Mouse (Mus musculus) liver, embryonic 14.5 days (tissue): ENCODE results near the gene D430041D05Rik.

ENCODE experiments used
- CTCF ChIP-seq: IDR thresholded peaks from 2 replicates; pipeline ENCODE4 v1.5.1; 2016; ENCODE audit warnings: antibody characterized with exemption, low read depth, control low read depth
- EP300 ChIP-seq: IDR thresholded peaks from 2 replicates; pipeline ENCODE4 v1.6.1; 2016; ENCODE audit warnings: antibody characterized with exemption, low read depth

GRCm38 (mm10) chr2:104367291-104367690 lies 43.5 kb downstream of the D430041D05Rik start:
- no peak for TF ChIP-seq CTCF
- no peak for TF ChIP-seq EP300
